Mouse (Mus musculus) myocyte (in vitro differentiated cells): ENCODE results near the gene Pmpca.

ENCODE experiments used
- MAX ChIP-seq: IDR thresholded peaks from one replicate; pipeline ENCODE4 v1.6.1; 2011; ENCODE audit warnings: low read depth, mild to moderate bottlenecking, control low read depth
- MYOD1 ChIP-seq, 3 experiments: IDR thresholded peaks; one replicate each; pipeline ENCODE4 v1.6.1; 2011; ENCODE audit warnings: control low read depth in 2 of 3, low read depth in 2 of 3, mild to moderate bottlenecking in 2 of 3, moderate library complexity in 1 of 3; ENCODE audit not compliant: insufficient read length in 2 of 3, control insufficient read depth in 1 of 3
- MYOG ChIP-seq, 3 experiments: IDR thresholded peaks; one replicate each; pipeline ENCODE4 v1.6.1; 2011; ENCODE audit warnings: control low read depth in 2 of 3, low read depth in 2 of 3, mild to moderate bottlenecking in 2 of 3; ENCODE audit not compliant: insufficient read length in 2 of 3, control insufficient read depth in 1 of 3, insufficient read depth in 1 of 3
- POLR2A ChIP-seq: IDR thresholded peaks from one replicate; pipeline ENCODE4 v1.6.1; 2011; ENCODE audit warnings: low read depth, mild to moderate bottlenecking, control low read depth, moderate library complexity; ENCODE audit not compliant: insufficient read length
- SRF ChIP-seq: IDR thresholded peaks from one replicate; pipeline ENCODE4 v1.6.1; 2011; ENCODE audit warnings: low read depth; ENCODE audit not compliant: control insufficient read depth, insufficient read length
- TCF12 ChIP-seq: IDR thresholded peaks from one replicate; pipeline ENCODE4 v1.6.1; 2011; ENCODE audit warnings: mild to moderate bottlenecking, control low read depth; ENCODE audit not compliant: poor library complexity, insufficient read depth, severe bottlenecking
- TCF3 ChIP-seq: IDR thresholded peaks from one replicate; pipeline ENCODE4 v1.6.1; 2011; ENCODE audit warnings: low read depth, control low read depth; ENCODE audit not compliant: insufficient read length
- USF1 ChIP-seq: IDR thresholded peaks from one replicate; pipeline ENCODE4 v1.6.1; 2011; ENCODE audit warnings: low read depth, mild to moderate bottlenecking, control low read depth, moderate library complexity

- no peak for TF ChIP-seq POLR2A
- TF ChIP-seq USF1: no peak
- no peak for TF ChIP-seq MAX
- TF ChIP-seq TCF12: no peak
- no peak for TF ChIP-seq SRF
- no peak for TF ChIP-seq TCF3
- TF ChIP-seq MYOG (IDR thresholded peaks at IDR 0.05; ENCODE audit: control insufficient read depth in 1 of 3, insufficient read depth in 1 of 3, insufficient read length in 2 of 3, low read depth in 2 of 3): no peak
- no peak for TF ChIP-seq MYOD1 (IDR thresholded peaks at IDR 0.05; ENCODE audit: control insufficient read depth in 1 of 3, insufficient read length in 2 of 3, low read depth in 2 of 3)
Measured at GRCm38 (mm10) chr2:26358667-26359320, 30.3 kb upstream of the Pmpca start.
